Mouse (Mus musculus) layer of hippocampus, adult 9-10 months (tissue): ENCODE data around the gene Armc8.

Source experiments
- DNase-seq: peaks from one replicate; pipeline ENCODE4 v3.0.0; 2022; ENCODE audit warnings: low spot score

Gene Armc8

GRCm38 (mm10) chr9:99446259-99446658 lies 122.4 kb downstream of the Armc8 start:
- DNase-seq: no peak

DNA sequence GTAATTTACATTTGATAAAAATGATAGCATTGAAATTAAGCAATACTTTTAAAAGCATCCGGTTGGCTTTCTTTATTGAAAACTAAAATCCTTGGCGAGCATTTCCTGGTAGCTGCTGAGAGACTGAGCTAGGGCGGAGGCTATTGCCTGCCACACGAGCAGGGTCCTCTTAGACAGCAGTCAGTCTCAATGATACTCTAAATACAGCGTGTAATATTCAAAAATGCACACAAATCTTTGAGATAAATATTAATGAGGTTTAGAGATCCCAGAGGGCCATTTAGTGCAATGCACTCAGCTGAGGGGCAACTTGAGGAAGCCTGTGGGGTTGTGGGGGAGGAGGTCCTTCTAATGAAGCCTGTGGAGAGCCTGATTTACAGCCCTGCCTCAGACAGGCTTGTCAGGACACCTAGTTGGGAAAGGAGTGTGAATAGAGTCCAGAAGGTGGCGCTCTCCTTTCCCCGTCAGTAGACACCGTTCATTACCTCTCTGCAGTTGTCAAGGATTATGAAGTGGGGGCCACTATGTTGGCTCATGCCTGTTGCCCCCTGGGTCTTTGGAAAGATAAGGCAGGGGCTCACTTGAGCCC lies 124.0 kb downstream of the Armc8 start:
- DNase-seq: no peak

DNA sequence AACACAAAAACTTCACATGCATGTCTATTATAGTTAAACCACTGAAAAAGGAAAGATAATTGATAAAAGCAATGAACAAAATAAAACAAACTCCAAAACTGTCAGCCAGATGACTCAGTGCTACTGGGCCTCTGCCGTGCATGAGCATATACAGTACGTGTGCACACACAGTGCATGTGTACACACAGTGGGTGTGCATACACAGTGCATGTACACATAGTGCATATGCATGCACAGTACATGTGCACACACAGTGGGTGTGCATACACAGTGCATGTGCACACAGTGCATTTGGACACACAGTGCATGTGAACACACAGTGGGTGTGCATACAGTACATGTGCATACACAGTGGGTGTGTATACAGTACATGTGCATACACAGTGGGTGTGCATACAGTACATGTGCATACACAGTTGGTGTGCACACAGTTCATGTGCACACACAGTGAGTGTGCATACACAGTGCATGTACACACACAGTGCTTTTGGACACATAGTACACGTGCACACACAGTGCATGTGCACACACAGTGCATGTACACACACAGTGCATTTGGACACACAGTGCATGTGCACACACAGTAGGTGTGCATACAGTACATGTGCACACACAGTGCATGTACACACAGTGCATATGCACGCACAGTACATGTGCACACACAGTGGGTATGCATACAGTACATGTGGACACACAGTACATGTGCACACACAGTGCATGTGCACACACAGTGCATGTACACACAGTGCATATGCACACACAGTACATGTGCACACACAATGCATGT lies 126.9 kb downstream of the Armc8 start:
- no peak for DNase-seq

- no peak for DNase-seq
Measured at GRCm38 (mm10) chr9:99440941-99441340, 127.8 kb downstream of the Armc8 start.

GRCm38 (mm10) chr9:99439064-99439463 lies 129.6 kb downstream of the Armc8 start:
- DNase-seq: no peak

DNA sequence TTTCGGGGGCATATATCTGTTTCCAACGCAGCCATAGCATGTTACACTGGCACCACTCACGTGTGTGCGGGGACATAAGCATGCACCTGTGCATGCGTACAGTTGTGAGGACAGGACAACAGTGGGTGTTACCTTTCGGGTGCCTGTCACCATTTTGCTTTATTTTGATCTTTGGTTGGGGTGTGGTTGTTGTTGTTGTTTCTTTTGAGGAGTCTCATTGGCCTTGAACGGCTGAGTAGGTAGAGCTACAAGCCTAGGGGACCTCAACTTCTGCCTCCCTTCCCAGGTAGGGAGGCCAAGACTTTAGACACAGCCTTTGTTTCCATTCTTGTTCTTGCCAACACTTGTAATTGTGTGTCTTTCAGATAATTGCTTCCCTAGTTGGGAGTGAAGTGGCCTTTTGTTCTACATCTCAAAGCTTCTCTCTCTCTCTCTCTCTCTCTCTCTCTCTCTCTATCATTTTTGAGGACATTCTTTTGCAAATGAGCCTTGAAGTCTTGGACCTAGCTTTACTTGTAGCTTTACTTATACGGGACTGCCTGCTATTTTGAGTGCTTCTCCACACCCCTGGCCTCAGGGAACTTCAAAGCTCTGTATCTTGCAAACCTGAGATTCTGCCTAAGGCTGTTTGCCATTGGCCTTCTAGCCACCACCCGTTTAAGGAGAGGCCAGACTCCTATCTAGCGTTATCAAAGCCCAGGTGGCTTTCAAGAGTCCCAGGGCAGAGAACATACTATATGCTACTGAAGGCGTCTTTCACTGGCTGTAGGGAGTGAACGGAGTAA lies 130.7 kb downstream of the Armc8 start:
- DNase-seq: no peak

GRCm38 (mm10) chr9:99437031-99437764 lies 131.5 kb downstream of the Armc8 start, which contains the start of gene Mras:
Gene Mras, minus strand, starts transcription at chr9:99437381.
- DNase-seq: no peak

GRCm38 (mm10) chr9:99436182-99437030 lies 132.3 kb downstream of the Armc8 start:
- DNase-seq: no peak

DNA sequence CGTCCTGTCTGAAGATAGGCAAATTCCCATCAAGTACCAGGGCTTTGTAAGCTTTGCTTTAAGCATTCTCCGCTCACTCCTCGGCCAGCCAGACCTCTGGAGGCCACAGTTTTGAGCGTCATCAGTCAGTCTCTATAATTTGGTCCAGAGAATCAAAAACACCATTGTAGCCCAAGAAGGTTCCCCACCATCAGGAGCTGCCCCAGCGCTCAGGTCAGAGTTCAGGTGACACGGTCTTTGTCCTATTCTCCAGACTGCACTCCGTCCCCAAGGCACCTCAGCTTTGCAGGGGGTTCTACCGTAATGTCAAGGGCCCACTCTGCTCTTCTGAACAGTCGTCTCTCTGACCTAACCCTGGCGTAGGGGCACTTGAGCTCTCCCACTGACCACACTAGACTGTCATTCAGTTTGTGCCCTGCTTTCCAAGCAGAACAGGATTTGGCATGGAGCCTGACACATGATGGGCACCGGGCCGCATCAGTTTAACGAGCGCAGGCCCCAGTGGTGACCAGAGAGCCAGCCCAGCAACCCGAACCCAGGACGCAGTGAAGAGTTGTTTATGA lies 133.0 kb downstream of the Armc8 start:
- DNase-seq: no peak

DNA sequence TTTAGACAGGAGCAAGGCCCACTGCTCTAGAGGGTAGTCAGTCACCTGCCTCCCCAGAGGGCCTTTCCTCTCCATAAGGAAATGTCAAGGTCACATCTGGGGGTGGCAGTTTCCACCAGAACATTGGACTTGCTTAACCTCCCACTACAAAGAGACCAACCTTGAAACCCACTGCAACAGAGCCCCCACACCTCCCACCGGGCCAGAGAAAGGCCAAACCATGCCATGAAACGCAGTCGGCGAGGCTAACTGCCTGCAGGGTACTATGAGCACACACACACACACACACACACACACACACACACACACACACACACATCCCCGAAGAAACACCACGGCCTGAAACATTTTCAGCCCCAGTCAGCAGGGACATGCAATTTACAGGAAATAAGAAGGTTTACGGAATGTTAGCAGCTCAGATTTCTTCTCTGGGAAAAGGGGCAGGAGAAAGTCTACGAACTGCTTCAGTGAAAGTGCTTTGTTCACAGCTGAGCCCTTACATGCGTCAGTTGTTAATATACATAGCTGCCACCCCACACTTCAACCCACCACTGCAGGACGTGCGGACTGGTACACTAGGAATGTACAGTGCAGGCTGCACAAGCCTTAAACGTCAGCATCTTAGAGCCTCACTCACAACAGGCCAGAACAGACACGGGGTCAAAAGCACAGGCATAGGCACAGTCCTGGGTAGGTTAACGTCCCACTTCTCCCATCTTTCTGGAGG lies 133.6 kb downstream of the Armc8 start:
- DNase-seq: no peak

GRCm38 (mm10) chr9:99432478-99432877 lies 136.2 kb downstream of the Armc8 start:
- no peak for DNase-seq

GRCm38 (mm10) chr9:99431963-99432362 lies 136.7 kb downstream of the Armc8 start:
- no peak for DNase-seq

DNA sequence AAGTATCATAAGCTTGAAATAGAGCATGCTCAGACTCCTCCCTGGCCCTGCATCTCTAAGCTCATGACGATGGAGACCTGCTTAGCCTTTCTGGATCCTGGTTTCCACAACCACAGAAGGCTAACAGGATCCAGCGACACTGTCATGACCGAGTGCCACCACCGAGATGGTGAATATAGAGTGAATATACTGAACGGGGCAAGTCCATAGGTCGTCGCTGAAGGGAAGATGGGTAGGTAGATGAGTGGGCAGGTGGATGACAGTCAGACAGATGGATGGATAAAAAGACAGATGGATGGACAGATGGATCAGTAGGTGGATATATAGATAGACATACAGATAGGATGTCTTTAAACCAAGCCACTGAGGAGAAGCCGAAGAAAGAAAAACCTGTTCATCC lies 137.4 kb downstream of the Armc8 start:
- DNase-seq: no peak

DNA sequence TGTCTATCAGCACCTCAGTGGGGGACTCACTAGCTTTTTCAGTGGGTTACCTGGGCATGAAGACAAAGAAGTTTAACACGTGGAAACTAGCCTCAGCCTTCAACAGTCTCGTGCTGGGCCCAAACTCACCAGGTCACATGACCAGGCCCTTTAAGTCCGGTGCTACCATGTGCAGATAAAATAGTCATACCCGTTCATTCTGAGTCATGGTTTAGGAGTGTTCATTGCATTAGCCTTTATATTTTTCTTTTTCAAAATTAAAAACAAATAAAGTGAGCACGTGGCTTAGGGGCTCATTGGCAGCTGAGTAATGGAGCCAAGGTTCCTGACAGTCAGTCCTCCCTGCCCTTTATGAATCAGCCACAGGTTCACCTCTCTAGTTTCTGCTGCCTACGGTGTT lies 137.9 kb downstream of the Armc8 start:
- DNase-seq: no peak

GRCm38 (mm10) chr9:99429845-99430244 lies 138.9 kb downstream of the Armc8 start:
- DNase-seq: no peak

DNA sequence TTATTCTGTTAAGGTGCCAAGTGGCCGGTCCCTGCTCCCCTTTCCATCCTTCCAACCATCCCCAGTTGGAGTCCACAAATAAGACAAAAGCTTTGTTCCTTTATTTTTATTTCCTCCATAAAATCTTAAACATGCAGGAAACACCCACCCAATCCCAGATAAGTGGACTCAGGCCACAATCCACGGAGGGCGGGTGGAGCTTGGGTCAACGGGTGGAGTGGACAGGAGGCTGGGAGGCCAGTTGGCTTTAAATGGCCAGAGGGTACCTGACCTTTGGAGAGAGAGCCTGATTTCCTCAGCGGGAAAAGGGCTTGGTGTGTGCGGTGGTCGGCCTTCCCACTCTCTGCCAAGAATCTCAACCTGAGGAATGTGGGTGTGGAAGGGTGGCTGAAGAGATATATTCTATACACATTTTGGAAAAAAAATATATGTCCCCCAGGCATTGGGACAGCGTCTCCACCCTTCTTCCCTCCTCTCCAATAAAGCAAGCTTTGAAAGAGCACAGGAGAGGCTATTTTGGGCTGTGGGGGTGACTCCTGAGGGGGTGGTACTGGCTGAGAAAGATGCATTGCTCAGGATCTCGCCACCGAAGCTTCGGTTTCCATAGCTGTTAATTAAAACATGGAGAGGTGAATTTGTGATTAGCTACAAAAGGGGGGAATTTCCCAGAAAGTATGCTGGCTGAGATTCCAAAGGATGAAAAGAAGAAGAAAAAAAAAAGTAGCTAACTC lies 139.9 kb downstream of the Armc8 start:
- no peak for DNase-seq
